Mouse (Mus musculus): Measurements from ENCODE around the gene Krt18.

Gene Krt18

DNA sequence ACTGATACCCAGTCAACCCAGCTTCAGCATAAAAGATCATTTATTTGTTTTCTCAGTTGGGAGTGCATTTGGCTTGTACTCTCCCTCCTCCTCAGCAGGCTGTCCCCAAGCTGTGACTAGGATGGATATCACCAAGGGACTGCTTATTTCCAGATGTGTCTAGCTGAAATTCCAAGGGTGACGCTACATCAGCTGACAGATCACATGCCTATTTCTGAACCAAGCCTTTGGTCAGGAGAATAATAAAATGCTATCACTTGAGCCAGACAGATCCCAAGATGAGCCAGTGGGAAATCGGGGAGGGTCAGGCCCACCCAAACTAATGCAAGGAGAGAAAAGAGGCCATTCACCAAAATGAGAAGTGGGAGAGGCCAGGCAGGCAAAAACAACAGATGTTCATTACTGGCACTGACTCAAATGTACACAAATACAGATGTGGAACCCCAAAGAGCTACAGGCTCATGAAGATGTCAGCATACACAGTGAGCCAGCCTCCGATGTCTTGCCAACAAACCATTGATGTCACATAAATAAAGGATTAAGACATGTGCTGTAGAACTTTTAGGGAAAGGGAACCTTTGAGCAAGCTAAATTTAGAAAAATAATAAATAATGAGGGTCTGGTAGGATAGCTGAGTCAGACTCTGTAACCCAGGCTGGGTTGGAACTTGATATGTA lies 17.3 kb upstream of the Krt18 start:
- no peak for DNase-seq (ENCODE audit: low spot score)

GRCm38 (mm10) chr15:102012260-102012765 lies 15.7 kb upstream of the Krt18 start:
- DNase-seq (ENCODE audit: low spot score), result no peak

DNA sequence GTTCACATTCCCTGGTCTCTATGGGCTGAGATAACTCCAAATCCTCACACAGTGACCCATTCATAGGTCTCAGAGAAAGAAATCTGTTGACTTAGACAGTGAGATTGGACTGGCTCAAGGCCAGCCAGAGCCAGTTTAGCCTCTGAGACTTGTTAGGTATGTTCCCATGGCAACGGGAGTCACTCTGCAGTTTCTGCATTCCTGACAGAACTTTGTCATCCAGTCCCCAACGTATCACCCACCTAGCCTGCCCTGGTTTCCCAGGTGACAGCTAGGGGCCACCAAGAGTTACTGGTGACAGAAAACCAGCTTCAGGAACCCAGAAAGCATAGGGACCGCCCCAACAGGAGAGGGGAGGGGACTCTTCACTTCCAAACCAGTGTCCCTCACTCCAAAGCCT lies 14.3 kb upstream of the Krt18 start:
- no peak for DNase-seq (ENCODE audit: low spot score)

DNA sequence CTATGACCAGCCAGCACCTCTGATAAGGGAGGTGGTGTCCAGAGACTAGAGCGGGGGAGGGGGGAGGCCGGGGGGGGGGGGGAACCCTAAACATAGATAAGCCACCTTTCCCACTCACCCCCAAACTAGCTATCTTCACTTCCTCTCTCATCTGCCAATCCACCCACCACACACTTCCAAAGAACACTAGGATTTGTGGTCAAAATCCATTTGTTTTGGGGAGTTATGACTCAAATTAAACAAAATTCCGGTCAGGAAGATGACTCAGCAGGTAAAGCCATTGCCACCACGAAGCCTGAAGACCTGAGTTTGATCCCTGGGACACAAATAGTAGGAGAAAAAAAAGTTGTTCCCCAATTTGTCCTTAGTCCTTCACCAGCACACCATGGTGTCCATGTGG lies 13.1 kb upstream of the Krt18 start:
- no peak for DNase-seq (ENCODE audit: low spot score)

DNA sequence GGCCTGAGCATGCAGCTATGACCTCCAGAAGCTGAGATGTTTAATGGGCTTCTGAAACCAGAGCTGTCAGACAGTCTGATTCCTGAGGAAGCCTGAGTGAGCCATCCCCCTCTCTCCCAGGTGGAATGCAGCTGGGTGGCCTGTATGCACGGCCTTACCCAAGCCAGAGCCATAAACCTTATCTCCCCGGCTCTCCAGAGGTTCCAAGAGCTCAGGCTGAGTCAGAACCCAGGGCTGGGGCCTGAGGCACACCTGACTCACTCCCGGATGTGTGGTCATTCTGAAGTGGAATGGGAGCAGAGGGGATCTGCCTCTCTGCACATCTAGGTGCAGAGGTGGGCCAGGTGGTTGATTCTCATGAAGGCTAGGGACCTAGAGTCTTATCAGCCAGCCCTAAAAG lies 11.9 kb upstream of the Krt18 start:
- DNase-seq (ENCODE audit: low spot score), result no peak

- no peak for DNase-seq (ENCODE audit: low spot score)
Observed at GRCm38 (mm10) chr15:102016787-102017186, 11.2 kb upstream of the Krt18 start.

GRCm38 (mm10) chr15:102017918-102018463 lies 10.0 kb upstream of the Krt18 start:
- peak; percentile 36 for DNase-seq (ENCODE audit: low spot score)

GRCm38 (mm10) chr15:102022481-102022880 lies 5.5 kb upstream of the Krt18 start:
- DNase-seq (ENCODE audit: low spot score), result no peak

- DNase-seq (ENCODE audit: low spot score), result no peak
Observed at GRCm38 (mm10) chr15:102023888-102024287, 4.1 kb upstream of the Krt18 start.

GRCm38 (mm10) chr15:102025136-102025872 lies 2.7 kb upstream of the Krt18 start:
- DNase-seq (ENCODE audit: low spot score), result no peak

- DNase-seq (ENCODE audit: low spot score), result no peak
Observed at GRCm38 (mm10) chr15:102026430-102026829, 1.6 kb upstream of the Krt18 start.

DNA sequence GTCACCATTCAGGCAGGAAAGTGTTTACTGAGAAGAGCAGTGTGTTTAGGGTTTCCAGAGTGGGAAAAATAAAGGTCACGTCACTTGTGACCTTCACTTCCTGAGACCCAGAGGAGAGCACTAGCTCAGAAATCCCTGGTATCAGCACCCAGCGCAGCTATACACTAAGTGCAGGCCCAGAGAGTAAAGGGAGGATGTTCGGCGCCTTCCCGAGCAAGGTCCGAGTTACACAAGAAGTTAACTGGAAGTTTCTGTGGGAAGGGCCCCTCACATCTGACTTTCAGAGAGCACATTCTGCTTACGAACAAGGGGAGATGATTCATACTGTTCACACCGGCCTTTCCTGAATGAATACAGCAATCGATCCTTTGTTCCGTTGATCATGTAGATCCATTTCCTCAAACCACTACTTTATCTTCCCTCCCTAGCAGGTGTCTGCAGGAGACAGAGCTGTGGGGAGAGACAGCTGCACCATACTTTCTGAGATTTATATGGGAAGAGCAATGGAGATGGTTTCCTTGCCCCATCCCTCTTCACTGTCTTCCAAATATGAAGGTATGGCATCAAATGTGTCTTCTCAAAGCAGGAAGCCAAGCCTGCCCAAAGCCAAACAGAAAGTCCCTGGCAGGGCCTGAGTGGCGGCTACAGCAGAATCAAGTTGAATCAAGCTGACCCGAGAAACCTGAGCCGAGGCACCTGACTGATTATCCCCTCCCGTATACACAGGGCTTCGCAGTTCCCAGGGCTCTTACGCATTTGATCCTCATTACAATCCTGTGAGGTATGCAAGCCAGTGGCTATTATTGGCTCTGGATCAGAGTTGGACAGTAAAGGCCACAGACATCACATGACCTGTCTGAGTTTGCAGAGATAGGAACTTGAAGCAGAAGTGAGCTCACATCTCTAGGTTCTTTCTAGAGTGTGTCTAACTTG lies 6.4 kb downstream of the Krt18 start:
- DNase-seq (ENCODE audit: low spot score), result no peak

GRCm38 (mm10) chr15:102040277-102040676 lies 12.3 kb downstream of the Krt18 start:
- DNase-seq (ENCODE audit: low spot score), result no peak

DNA sequence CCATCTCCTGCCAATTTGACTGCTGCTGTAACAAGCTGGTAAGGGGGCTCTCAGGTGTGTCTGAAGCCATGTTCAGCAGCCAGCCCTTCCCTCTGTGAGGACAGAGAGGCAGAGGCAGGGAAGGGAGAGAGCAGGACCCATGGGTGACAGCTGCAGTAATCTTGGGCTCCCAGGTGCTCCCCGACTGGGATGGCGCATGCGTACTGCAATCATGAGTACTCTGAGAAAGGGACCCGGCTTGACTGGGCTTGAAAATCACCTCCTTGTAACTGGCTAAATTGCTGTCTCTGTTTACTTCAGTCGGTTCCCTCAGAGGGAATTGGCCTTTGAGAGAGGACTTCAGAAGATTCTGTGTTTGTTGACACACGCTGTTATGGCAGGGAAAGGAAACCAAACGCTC lies 14.0 kb downstream of the Krt18 start:
- no peak for DNase-seq (ENCODE audit: low spot score)

- DNase-seq (ENCODE audit: low spot score), result no peak
Observed at GRCm38 (mm10) chr15:102044745-102045144, 16.8 kb downstream of the Krt18 start.

- no peak for DNase-seq (ENCODE audit: low spot score)
Observed at GRCm38 (mm10) chr15:102045691-102046090, 17.7 kb downstream of the Krt18 start.

- no peak for DNase-seq (ENCODE audit: low spot score)
Observed at GRCm38 (mm10) chr15:102048006-102048405, 20.0 kb downstream of the Krt18 start.

DNA sequence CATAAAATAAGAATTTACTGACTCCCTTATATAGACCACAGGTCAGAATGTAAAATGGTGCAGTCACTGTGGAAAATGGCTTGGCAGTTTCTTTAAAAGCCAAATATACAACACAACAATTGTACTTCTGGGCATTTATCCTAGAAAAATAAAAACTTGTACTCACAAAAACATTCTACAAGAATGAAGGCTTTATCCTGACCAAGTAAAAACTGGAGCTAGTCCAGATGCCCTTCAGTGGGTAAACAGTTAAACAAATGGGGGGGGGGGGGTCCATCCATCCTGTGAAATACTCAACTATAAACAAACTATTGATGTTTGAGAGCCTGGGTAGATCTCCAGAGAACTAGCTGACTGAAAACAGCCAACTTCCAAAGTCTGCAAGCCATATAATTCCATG lies 21.9 kb downstream of the Krt18 start:
- no peak for DNase-seq (ENCODE audit: low spot score)

DNA sequence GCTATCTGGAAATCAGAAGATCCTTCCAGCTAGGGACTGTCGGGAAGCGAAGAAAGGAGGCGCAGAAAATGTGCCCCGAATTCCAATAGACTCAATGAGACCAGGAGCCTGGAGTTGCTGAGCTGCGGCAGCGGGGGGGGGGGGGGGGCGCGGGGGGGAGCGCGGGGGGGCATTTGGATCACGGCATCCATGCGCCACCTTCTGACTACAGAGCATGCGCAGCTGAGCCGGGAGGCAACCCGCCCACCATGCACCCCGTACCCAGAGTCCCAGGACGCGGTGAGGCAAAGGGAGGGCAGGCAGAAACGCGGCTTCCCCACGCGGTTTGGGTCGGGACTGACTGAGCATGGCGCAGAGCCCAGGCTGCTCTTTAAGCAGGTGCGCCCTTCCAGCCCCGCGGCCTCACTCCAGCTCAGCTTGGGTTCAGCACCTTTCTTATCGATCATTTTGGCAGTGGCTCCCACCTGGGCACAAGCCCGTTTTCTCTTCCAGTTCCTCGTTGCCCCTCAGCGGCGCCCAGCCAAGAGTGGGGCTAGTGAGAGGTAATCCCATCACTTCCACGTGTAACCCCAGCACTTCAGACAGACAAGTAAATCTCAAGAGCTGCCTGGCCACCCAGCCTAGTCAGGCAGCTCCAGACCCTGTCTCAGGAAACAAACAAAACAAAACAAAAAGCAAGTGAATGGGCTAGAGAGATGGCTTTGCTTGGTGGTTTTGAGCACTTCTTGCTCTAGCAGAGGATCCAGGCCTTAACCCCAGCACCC lies 24.1 kb downstream of the Krt18 start:
- DNase-seq (ENCODE audit: low spot score), result no peak

DNA sequence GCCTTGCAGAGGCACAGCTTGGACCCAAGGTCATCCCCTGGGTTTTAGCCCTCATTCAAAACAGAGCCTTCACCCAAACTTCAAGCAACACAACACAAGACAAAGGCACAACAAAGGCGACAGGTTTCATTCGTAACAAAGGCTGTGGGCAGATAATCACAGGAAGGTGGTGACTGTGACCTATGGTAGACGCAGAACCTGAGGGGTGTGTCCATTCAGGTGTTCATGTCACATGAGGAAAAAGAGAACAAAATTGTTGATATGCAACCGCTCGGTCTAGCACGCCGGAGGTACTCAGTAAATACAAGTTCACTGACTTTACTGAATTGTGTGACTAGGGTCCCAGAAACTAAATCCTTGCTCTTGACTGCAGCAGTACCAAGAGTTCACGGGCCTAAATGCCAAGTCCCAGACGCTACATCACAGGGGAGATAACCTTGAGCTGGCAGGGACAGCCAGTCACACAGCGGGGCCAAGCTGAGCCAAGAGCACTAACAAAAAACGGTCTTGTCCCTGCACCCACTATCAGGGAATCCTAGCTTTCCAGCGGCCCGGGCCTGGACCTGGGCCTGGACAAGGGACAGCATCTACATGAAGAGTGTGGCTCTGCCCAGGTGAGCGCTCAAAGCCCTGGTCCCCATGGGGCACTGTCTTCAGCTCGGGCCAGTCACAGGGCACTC lies 28.7 kb downstream of the Krt18 start:
- DNase-seq (ENCODE audit: low spot score), result no peak

All from MN1 (cell line).